Mouse (Mus musculus): ENCODE data around the gene Dyrk1a.

Gene Dyrk1a

DNA sequence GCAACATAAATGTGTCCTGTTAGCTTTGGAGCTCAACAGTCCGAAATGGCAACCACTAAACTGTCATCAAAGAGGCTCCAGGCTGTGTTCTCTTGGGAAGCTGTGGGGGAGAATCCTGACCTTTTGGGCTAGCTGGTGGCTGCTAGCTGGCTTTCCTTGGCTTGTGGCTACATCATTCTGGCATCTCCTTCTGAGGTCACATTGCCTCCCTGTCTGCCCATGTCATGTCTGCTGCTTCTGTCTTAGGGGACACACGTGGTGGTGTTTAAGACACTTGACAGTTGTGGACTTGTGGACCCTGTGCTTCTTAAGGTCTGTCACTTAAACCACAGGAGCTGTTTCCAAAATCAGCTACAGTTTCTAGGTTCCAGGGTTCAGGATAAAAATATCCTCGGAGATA lies 21.7 kb downstream of the Dyrk1a start:
- no peak for DNase-seq

DNA sequence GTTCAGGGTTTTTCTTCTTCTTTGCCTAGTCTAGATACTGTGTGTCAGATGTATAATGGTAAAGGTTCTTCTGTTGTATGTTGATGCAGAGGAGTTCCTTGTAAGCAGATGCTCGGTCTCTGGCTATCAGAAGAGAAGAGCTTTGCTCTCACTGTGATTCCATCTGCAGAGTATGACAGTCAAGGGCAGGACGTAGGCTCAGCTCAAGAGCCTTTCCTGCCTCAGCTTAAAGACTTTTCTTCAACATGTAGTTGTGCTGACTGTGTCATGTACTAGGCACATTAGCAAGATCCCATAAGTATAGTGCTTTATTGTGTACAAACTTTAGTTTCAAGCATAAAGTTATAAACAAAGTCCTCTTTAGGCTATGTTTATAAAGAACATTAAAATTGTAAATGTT lies 26.8 kb downstream of the Dyrk1a start:
- no peak for DNase-seq

DNA sequence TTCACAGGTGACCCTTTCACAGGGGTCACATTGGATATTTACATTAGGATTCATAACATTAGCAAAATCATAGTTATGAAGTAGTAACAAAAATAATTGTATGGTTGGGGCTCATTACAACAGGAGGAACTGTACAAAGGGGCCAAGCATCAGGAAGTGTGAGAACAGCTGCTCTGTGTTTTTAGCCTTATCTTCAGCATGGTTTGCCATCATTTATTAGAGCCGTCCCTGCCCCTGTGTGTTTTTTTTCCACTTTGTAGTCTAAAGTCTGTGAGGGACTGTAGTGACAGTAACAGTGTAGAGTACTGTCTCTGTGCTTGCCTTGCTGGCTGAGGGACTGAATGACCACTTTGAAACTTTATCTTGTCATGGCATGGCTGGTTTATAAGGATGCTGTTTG lies 27.8 kb downstream of the Dyrk1a start:
- DNase-seq: no peak

DNA sequence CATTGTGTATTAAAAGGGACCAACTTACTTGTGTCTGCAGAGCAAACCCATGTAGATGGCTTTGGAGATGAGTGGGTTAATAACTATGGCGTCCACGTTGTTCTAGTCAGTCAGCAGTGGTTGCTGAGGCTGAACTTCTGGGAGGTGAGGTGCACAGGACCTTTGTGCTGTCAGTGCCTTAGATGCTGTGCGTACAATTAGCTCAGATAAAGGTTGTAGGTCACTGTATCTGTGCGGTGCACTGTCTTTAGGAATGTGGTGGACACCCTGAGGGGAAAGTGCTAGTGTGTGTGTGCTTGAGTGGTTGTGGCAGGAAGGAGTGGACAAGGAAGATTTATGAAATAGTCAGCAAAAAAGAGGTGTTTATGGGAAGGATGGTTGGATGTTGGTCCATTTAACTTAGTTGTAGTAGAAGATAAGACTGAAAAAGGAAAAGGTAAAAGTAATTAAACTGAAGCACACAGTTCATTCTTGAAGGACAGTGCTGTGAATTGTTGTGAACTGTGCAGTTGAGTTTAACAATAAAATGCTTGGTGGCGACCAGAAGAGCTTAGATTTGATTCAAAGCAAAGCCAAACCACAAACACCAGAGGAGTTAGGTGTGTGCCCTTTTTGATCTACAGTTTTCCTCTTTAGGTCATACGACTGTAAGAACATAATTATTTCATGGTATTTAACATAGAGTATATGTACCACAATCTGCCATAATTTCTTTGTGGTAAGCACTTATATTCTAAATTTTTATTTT lies 30.3 kb downstream of the Dyrk1a start:
- DNase-seq: no peak

DNA sequence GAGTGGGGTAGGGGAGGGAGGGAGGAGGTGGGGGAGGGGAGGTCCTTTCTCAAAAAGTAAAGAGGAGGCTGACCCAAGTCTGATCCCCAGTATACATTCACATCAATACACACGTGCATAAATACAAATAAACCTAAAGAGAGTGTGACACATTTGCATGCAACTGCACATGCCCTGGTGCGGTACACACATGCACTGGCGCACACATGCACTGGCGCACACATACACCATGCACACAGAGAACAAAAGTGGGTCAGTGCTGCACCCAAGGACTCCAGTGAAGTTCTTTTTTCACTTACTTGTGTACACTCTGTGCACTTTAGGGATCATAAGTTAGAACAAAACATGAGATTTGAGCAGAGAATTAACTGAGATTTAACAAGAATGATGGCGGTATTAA lies 31.3 kb downstream of the Dyrk1a start:
- no peak for DNase-seq

DNA sequence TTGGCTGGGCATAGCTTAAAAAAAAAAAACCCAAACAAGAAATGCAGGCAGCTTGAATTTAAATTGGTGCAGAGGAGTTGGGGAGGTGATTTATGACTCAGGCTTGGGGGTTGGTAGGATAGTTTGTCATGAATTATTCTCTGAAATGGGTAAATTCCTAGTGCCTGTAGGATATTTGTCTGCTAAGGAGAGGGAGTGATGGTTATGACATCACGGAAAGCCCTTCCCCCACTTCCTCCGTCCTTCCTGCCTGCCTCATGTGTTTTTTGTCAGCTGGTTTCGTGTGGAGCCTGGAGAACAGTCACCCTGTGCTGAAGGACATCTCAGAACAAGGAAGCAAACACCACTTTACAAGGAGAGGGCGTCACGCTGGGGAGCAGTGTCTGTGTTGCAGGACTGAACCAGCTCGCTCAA lies 31.7 kb downstream of the Dyrk1a start:
- DNase-seq: peak; percentile 86

DNA sequence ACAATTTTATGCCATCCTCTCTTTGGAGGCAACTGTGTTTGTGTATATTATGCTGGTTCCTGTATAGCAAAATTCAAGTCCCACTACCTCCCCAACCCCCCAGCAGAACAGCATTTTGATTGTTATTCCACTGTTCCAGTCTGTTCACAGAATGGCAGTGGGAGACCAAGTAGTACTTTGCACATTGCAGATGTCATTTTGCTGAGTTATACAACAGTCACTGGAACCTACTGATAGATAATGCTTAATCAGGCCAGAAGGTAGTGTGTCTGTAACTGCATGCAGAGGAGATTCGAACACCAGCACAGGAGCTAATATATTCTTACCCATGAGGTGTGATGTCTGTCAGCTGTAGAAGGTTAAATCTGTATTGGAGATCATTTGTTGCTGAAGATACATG lies 32.4 kb downstream of the Dyrk1a start:
- DNase-seq: no peak

DNA sequence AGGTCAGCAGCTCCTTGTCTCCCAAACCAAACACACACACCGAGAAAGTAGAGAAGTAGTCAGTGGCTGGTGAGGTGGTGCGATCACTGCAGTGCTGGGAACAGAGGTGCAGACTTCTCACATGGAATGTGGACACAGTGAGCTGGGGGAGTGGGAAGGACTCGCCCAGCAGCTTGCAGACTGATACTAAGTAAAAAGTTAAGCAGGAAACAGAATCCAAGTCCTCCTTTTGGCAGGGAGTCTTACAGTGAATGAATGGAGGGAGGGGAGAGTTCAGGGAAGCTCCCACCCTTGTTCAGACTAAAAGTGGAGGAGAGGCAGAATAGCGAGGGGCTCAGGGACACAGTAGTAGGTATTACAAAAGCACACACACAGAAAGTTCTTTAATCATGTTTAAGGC lies 32.9 kb downstream of the Dyrk1a start:
- no peak for DNase-seq

DNA sequence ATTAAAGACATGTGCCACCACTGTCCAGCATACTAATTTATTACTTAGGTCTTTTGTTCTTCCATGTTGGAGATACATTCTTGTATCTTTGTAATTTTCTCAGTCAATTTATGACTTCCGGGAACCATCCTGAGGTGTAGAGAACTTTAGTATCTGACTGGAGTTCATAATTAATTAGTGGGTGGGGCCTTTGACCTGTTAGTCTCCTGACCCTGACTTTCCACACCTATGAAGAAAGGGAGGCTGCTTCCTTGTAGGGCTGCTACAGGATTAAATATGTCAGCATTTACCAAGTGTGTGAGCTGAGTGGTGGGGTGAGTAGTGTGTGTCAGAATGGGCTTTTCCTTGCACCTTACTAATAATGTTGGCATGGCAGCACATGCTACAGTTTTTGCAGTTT lies 36.4 kb downstream of the Dyrk1a start:
- DNase-seq: no peak

DNA sequence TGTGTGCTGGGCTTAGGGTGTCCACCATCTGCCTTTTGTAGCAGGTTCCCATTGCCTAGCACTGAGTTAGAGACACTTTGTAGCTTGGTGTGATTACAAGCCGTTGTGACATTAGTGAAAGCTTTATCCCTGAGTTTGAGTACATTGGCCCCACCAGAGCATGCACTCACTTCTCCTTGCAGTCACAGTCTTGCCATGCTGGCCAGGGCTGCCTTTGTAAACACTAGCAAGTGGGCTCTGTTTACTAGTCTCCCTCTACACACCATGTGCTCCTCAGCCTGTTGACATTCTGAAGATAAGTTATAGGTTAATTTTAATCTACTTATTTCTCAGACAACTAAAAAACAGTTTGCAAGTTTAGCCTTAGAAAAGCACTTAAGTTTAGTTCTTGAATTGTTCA lies 37.7 kb downstream of the Dyrk1a start:
- DNase-seq: no peak

DNA sequence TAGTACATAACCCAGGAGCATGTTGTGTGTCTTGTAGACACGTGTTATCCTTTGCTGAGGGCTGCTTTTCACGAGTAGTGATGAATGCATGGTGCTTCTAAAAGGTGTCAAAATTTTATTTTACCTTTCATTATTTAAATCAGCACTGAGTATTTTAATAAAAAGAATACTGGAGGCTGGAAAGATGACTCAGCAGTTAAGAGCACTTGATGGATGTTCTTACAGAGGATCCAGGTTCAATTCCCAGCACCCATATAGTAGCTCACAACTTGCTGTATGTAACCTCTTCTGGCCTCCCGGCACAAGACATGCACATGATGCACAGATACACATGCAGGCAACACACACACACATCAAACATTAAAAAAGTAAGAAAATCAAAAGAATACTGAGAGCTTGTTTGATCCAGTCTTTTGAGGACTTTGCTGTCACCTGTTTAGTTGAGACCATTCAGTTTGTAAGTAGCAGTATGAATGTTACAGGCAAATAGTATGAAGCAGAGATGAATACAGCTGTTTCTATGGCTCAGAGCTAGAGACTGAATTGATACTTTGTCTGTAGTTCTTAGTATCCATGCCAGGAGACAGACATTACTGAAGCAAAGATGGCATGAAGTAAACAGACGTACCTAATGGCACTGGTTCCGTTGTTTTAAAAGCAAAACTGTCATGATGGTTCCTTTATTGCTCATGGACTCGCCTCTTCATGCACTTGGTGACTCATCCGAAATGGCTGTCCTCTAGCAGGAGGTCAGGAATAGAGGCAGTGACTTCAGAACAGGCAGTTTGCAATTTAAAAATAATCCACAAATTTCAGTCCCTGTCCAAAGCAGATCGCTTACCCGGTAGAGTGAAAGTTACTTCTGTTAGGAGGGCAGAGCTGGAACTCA lies 39.1 kb downstream of the Dyrk1a start:
- DNase-seq: no peak

DNA sequence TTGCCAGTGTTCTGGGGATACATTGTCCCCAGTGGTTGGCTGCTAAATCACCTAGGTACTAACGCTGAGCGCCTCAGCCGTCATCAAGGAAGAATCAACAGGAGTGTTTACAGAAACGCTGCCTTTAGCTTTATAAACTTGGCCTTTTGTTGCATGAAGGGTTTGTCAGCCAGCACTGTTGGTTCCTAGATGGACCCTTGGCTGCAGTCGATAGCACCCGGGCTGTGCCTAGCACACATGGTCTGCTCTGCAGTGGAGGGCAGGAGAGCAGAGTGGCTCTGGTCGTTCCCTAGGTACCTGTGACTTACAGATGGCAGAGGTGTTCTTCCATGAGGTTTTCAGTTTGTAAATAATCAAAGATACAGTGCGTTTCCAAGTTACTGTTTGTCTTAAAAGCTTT lies 42.8 kb downstream of the Dyrk1a start:
- DNase-seq: no peak

DNA sequence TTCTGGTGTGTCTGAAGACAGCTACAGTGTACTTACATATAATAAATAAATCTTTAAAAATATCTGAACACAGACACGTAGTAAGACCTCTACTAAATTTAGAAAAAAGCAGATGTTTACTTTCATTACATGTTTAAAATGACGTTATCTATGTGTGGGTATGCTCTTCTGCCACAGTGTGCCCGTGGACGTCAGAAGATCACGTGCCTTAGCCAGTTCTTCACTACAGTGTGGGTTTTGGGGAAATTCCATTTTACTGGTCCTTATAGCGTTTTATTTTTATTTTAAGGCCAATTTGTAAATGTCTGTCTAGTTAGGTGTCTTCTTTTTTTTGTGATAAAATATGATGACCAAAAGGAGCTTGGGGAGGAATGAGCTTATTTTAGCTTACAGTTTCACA lies 47.4 kb downstream of the Dyrk1a start:
- no peak for DNase-seq

DNA sequence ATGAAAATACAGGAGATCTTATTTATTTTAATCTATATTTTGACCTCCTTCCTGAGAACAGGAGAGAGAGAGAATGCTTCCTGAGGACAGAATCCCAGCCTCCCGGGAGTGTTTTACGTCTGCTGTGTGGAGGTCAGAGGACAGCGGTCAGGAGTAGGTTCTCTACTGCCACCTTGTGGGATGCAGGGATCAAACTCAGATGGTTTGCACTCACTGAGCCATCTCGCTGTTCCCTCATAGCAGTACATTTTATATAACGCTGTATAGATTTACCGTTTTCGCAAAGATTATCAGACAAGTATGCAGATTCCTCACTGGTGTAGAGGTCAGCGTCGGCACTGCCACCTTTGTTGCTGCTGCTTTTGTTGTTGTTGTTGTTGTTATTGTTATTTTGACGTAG lies 48.7 kb downstream of the Dyrk1a start:
- peak; percentile 82 for DNase-seq

DNA sequence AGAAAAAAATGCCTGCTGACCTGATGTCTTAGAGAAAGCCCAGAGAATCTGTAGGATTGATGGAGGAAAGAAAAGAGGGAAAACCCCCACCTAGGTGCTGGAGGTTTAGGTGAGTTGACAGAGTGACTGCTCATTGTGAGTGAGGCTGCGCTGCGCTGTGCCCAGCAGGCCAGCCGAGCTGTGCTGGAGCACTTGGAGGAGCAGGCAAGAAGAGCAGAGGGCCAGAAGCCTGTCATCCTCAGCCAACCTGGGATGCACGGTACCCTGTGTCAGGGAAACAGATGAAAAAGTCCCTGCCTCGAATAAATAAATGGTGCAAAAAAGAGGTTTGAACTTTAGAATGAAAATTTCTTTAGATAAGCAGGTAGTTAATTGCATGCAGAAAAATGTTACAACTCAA lies 49.5 kb downstream of the Dyrk1a start:
- DNase-seq: no peak

DNA sequence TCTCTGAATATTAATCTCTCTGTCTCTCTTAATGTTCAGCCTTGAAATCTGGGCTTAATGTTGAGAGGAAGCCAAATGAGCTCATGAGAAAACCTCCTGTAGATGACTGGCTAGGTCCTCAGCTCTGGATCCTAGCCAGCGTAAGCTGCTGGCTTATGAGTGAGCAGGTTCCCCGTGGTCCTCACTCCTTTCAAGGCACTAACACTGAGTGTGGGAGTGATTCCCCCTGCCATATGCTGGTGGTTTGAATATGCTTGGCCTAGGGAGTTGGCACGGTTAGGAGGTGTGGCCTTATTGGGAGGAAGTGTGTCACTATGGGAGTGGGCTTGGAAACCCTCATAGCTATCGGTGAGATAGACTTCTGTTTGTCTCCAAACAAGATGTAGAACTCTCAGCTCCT lies 55.1 kb downstream of the Dyrk1a start:
- no peak for DNase-seq

DNA sequence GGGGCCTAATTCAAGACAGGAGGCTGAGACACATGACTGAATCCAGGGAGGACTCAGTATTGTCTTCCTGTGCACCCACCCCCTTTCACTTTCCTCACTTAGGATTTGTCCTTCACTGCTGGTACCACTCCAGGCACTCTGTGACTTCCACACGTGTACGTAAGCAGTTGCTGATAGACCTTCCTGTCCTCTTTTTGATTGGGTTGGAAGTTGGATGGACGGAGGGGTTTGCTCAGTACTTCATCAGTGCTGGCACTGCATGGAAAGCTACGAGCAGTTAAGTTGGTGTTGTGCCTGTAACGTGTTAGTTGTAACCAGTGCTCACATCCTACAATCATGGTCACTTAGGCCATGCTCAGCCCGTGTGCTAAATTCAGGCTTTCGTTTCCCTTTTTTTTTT lies 55.8 kb downstream of the Dyrk1a start:
- no peak for DNase-seq

DNA sequence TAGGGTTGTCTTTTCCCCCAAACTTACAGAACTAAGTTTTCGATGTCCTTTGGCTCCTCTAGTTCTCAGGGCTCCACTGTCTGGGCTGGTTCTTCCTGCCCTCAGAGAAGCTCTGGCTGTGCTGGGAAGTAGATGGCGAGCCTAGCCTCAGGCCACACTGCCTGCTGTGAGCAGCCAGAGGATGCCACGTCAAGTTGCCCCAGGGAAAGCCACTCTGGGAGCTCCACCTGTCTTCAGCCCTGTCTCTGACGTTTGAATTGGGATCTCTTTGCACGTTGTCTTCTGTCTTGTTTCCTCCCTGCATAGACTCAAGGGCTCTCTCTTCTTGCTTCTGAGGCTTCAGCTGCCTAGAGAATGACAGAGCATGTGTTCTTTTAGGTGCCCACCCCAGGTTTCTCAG lies 57.9 kb downstream of the Dyrk1a start:
- DNase-seq: no peak

DNA sequence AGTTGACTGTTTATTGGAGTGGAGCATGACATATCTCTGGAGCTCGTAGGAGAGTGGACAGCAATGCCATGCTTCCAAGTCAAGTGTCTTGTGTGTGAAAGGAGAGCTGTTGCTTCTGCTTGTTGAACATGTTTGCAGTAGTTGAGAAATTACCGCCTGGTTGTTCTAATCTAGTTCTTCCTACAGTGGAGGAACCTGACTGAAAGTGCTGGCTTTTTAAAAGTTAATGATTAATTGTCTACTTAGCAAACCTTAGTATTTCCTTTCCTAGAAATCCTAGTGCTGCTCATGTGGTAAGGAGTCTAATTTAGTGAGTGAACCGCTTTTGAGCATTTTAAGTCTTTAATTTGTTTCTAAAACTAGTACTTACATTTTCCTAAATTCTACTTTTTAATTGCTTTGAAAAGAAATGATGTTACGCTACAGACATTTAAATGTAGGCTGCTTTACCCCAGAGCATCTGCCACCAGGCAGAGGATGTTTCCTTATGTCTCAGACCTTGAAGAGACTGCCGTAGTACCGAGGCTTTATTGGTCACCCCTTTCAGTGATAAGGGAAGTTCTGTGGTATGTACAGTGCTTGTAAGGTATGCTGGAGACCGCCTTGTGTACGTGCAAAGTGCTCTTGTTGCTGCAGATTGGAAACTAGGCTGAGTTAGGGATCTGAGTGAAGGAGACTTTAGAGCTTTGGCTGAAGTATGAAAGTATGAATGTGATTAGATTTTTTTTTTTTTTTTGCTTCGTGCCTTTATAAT lies 59.3 kb downstream of the Dyrk1a start:
- no peak for DNase-seq

DNA sequence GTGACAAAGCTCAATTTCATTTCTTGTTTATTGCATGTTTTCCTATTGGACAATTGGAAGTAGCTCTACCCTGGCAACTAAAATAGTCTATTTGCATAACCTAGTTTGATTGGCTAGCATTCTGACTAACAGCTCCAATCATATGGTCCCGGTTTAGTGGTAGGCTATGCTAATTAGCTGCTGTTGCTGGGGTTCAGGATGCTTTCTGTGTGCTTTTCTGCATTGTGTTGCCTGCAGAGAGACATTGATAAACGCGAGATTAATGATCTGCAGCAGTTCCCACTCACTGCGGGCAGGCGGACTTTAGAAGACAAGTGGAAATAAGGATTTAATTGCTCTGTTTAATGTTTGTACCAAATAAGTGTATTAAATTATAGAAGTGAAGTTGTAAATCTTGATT lies 62.2 kb downstream of the Dyrk1a start:
- peak; percentile 63 for DNase-seq

DNA sequence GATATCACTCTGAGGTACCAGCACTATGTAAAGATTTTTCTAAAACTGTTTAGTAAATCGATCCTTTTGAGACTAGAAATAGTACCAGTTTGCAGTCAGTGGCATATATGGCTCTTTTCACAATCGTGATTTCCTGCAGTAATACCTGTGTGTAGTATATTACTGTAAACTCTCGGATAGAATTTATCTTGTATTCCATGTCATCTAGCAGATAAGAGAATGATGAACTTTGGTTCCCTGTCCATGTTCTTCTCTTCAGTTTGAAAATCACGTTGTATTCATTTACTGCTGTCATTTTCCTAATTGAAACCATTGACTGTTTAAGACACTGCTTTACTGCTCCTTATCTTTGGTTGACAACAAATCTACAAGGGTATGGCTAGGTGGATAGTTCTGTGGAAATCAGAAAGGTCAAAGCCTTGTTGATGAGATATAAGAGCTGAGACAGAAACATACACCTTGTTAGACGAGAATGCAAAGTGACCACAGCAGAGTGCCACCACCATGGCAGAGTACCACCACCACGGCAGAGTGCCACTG lies 62.7 kb downstream of the Dyrk1a start:
- no peak for DNase-seq

DNA sequence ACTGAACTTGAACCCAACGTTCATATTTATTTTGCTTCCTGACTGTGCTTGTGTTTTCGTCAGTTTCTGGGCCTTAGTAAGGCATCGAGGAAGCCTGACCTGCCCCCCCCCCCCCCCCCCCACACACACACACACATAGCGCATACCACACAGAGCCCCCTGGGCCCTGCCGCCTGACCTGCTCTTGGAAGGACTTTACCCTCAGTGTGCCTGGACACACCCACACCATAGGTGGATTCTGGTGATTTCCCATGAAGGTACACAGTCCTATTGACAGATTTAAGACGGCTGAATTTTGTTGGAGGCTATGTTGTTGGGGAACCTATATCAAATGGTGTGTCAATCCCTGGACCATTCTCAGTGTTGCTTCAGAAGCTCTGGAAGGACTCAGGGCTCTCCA lies 63.2 kb downstream of the Dyrk1a start:
- no peak for DNase-seq

DNA sequence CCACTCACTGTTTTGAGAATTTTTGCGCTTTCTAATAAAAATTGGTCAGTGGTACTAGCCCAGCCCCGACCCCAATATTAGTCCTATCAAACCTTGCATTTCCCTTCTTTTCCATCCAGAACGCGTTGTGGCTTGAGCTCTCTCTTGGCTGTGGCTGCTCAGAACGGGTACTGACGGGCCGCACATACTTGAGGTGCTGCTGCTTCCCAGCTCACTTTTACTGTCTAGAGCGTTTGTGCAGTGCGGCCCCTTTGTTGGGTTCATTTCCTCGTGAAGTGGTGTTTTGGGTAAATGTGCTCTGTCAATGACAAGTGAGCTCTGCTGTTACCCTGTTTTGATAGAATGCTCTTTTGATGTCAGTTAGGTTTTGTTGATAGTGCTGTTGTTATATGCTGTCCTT lies 67.6 kb downstream of the Dyrk1a start:
- no peak for DNase-seq
